Mouse (Mus musculus): ENCODE measurements around the gene Mymk.
A peak's percentile ranks its signal among the peaks of the same experiment; 100 is the strongest.

Mymk gene

GRCm38 (mm10) chr2:27079152-27079584 lies 7.2 kb upstream of the Mymk start, which contains the start of gene Adamtsl2:
TSS of gene Adamtsl2 (plus strand) at chr2:27079379.
- DNase-seq (ENCODE audit: low read depth, low spot score), result no peak

- no peak for DNase-seq (ENCODE audit: low read depth, low spot score)
Measured at GRCm38 (mm10) chr2:27078312-27078711, 6.3 kb upstream of the Mymk start.

- no peak for DNase-seq (ENCODE audit: low read depth, low spot score)
Measured at GRCm38 (mm10) chr2:27077655-27078244, 5.8 kb upstream of the Mymk start.

- DNase-seq (ENCODE audit: low read depth, low spot score), result no peak
Measured at GRCm38 (mm10) chr2:27075485-27075884, 3.5 kb upstream of the Mymk start.

- no peak for DNase-seq (ENCODE audit: low read depth, low spot score)
Measured at GRCm38 (mm10) chr2:27074804-27075203, 2.8 kb upstream of the Mymk start.

GRCm38 (mm10) chr2:27073407-27073806 lies 1.4 kb upstream of the Mymk start:
- DNase-seq (ENCODE audit: low read depth, low spot score), result no peak

- DNase-seq (ENCODE audit: low read depth, low spot score), result peak; percentile 69
Measured at GRCm38 (mm10) chr2:27071137-27071536, 842 bp downstream of the Mymk start.

GRCm38 (mm10) chr2:27070247-27070813 lies 1.6 kb downstream of the Mymk start:
- no peak for DNase-seq (ENCODE audit: low read depth, low spot score)

- no peak for DNase-seq (ENCODE audit: low read depth, low spot score)
Measured at GRCm38 (mm10) chr2:27069646-27070045, 2.3 kb downstream of the Mymk start.

- DNase-seq (ENCODE audit: low read depth, low spot score), result no peak
Measured at GRCm38 (mm10) chr2:27067996-27068395, 4.0 kb downstream of the Mymk start.

GRCm38 (mm10) chr2:27067124-27067523 lies 4.9 kb downstream of the Mymk start:
- no peak for DNase-seq (ENCODE audit: low read depth, low spot score)

GRCm38 (mm10) chr2:27059187-27059586 lies 12.8 kb downstream of the Mymk start:
- DNase-seq (ENCODE audit: low read depth, low spot score), result no peak

- DNase-seq (ENCODE audit: low read depth, low spot score), result no peak
Measured at GRCm38 (mm10) chr2:27058751-27059150, 13.2 kb downstream of the Mymk start.

GRCm38 (mm10) chr2:27058251-27058650 lies 13.7 kb downstream of the Mymk start:
- no peak for DNase-seq (ENCODE audit: low read depth, low spot score)

- no peak for DNase-seq (ENCODE audit: low read depth, low spot score)
Measured at GRCm38 (mm10) chr2:27049408-27049807, 22.6 kb downstream of the Mymk start.

- no peak for DNase-seq (ENCODE audit: low read depth, low spot score)
Measured at GRCm38 (mm10) chr2:27045979-27046770, 25.8 kb downstream of the Mymk start.

GRCm38 (mm10) chr2:27044641-27045040 lies 27.3 kb downstream of the Mymk start:
- no peak for DNase-seq (ENCODE audit: low read depth, low spot score)

- DNase-seq (ENCODE audit: low read depth, low spot score), result no peak
Measured at GRCm38 (mm10) chr2:27044166-27044565, 27.8 kb downstream of the Mymk start.

GRCm38 (mm10) chr2:27043461-27043860 lies 28.5 kb downstream of the Mymk start:
- DNase-seq (ENCODE audit: low read depth, low spot score), result peak; percentile 54

GRCm38 (mm10) chr2:27042131-27042844 lies 29.7 kb downstream of the Mymk start:
- no peak for DNase-seq (ENCODE audit: low read depth, low spot score)

- DNase-seq (ENCODE audit: low read depth, low spot score), result no peak
Measured at GRCm38 (mm10) chr2:27039286-27039685, 32.7 kb downstream of the Mymk start.

- peak; percentile 60 for DNase-seq (ENCODE audit: low read depth, low spot score)
Measured at GRCm38 (mm10) chr2:27038596-27038995, 33.4 kb downstream of the Mymk start.
